Mouse (Mus musculus) forebrain, embryonic 13.5 days (tissue): Measurements from ENCODE around the gene Atp2b1. TPM values are rescaled to one million over a fixed set of nuclear protein-coding genes. Genes with fewer than 3 reads are reported as not detected.

Source experiments
- ATAC-seq: fragments of 200-750 bp; cut with Nextera tagmentation; 2 replicates; pipeline ENCODE4 v1.8.0; 2017
- H3K27ac ChIP-seq: fragments of 300-500 bp; sonication (generic); 2 replicates; pipeline ENCODE4 v1.5.1; 2015; ENCODE audit warnings: inconsistent platforms, mild to moderate bottlenecking, moderate library complexity
- H3K27me3 ChIP-seq: fragments of 300-500 bp; sonication (generic); 2 replicates; pipeline ENCODE4 v1.6.1; 2015; ENCODE audit warnings: mild to moderate bottlenecking, inconsistent platforms
- H3K36me3 ChIP-seq: fragments of 300-500 bp; sonication (generic); 2 replicates; pipeline ENCODE4 v1.6.1; 2015; ENCODE audit warnings: mild to moderate bottlenecking, inconsistent platforms; ENCODE audit not compliant: poor library complexity, severe bottlenecking
- H3K4me1 ChIP-seq: fragments of 300-500 bp; sonication (generic); 2 replicates; pipeline ENCODE4 v1.6.1; 2015; ENCODE audit warnings: inconsistent platforms
- H3K4me2 ChIP-seq: fragments of 300-500 bp; sonication (generic); 2 replicates; pipeline ENCODE4 v1.6.1; 2015; ENCODE audit warnings: inconsistent platforms, mild to moderate bottlenecking, moderate library complexity
- H3K4me3 ChIP-seq: fragments of 300-500 bp; sonication (generic); 2 replicates; pipeline ENCODE4 v1.5.1; 2015; ENCODE audit warnings: mild to moderate bottlenecking, inconsistent platforms
- H3K9ac ChIP-seq: fragments of 300-500 bp; sonication (generic); 2 replicates; pipeline ENCODE4 v1.6.1; 2015; ENCODE audit warnings: mild to moderate bottlenecking, inconsistent platforms
- H3K9me3 ChIP-seq: fragments of 300-500 bp; sonication (generic); replicated peaks from 2 replicates; pipeline ENCODE4 v1.6.1; 2016; ENCODE audit warnings: inconsistent platforms
- WGBS: fragments of 180-500 bp; shearing (Covaris S2); methylation state at CpG from one replicate; pipeline ENCODE4 v1.1.7; 2015; 5-methylcytosine and 5-hydroxymethylcytosine counted together
- polyA plus RNA-seq: library from polyadenylated mRNA; unstranded; fragments of >200 nt; fragmentation: Nextera tagmentation; extraction: Ambion mirVana; gene quantifications from 2 replicates; pipeline ENCODE4 v1.2.1, GENCODE M21; 2015

Gene Atp2b1
- polyA plus RNA-seq, 1 experiment from 2014 or later = 103 TPM

DNA sequence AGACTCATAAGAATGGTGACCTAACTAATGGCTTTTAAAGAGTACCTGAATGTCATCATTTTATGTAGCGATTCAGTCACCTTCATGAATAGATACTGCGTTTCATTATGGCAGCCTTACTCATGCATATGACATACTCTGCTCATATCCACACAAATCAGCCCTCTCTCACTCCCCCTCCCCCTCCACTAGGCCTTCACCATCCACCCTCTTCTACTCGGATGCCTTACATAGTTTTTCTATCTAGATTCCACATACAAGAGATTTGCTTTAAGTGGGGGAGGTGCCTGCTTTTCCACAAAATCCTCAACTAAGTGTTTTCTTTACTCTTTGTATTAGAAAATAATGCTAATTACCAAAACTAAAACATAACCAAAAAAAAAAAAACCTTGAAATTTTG lies 96.9 kb downstream of the Atp2b1 start:
- no peak for ATAC-seq
- no peak overlapping the region for H3K9ac ChIP-seq
- no peak overlapping the region for H3K4me3 ChIP-seq
- no peaks in the 10 kb centered on the region for H3K27me3 ChIP-seq
- no peaks in the 10 kb centered on the region for H3K9me3 ChIP-seq
- no peak overlapping the region for H3K27ac ChIP-seq
- H3K4me2 ChIP-seq = no peak overlapping the region
- 82% methylated on average over 3 of the region's 3 CpGs for WGBS
- H3K4me1 ChIP-seq = no peaks in the 10 kb centered on the region
- peaks cover 25% of the 10 kb centered on the region for H3K36me3 ChIP-seq

DNA sequence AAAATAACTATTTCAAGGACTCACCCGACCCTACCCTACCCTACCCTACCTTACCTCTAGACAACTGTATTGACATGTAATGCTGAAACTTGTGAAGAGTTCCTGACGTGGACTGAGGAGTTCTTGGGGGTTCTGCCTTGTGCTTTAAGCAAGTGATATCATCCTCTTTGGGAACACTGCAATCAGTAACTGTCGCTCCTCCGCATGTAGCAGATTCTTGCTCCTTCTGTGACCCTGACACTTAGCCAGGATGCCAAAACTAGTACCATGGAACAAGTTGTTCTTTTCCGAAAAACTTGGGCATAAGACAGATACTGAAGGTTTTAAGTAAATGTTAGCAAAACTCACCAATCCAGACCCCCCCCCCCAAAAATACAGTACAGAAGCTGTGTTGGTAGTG lies 97.9 kb downstream of the Atp2b1 start:
- ATAC-seq = no peak
- Histone ChIP-seq H3K27ac (no peak overlapping the region), H3K9ac (no peak overlapping the region), H3K36me3 (peaks cover 25% of the 10 kb centered on the region), H3K9me3 (no peaks in the 10 kb centered on the region), H3K4me1 (no peaks in the 10 kb centered on the region), H3K27me3 (no peaks in the 10 kb centered on the region), H3K4me3 (no peak overlapping the region), H3K4me2 (no peak overlapping the region)
- 97% methylated on average over 5 of the region's 5 CpGs for WGBS

GRCm38 (mm10) chr10:99014737-99015136 lies 100.5 kb downstream of the Atp2b1 start:
- Histone ChIP-seq H3K4me1 (no peaks in the 10 kb centered on the region), H3K36me3 (peaks cover 39% of the 10 kb centered on the region), H3K4me3 (no peak overlapping the region), H3K9me3 (no peaks in the 10 kb centered on the region), H3K9ac (no peak overlapping the region), H3K4me2 (no peak overlapping the region), H3K27me3 (no peaks in the 10 kb centered on the region), H3K27ac (no peak overlapping the region)
- ATAC-seq = no peak
- WGBS = 92% methylated on average over 13 of the region's 13 CpGs

DNA sequence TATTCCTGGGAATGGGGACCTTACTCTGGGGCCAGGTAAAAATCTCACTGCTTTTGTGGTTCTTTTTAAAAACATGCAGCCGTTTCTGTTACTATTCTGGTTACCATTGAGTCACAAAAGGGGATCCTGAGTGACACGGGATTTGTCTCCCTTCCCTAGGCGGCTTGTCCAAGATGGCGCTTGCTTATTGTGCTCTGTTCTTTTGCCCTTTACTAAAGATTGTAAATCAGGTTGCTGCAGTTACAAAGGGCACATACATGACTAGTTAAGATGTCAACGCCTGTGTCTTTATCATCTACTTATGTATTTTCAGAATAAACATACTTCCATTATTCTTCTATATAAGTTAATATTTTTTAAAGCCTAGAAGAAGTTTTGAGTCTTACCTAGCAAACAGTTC lies 102.8 kb downstream of the Atp2b1 start:
- Histone ChIP-seq H3K4me1 (no peaks in the 10 kb centered on the region), H3K4me2 (no peak overlapping the region), H3K27me3 (no peaks in the 10 kb centered on the region), H3K4me3 (no peak overlapping the region), H3K27ac (no peak overlapping the region), H3K9ac (no peak overlapping the region), H3K9me3 (no peaks in the 10 kb centered on the region), H3K36me3 (peaks cover 37% of the 10 kb centered on the region)
- no peak for ATAC-seq
- 82% methylated on average over 5 of the region's 5 CpGs for WGBS

DNA sequence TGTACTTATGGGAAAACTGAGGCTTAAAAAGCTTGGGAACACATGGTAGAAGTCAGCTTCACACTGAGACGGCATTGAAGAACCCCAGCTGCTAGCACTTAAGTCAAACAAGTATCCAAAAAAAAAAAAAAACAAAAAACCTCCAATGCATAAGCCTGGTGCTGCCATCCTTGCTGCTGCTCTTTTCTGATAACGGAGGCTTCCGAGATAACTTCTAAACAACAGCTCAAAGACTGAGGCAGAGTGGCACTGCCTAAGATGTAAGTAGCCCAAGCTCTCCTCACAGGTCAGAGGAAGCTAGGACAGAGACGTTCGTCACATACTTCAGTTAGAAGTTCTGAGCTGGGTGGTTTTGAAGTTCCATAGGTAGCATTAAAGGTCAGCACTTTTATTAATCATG lies 113.3 kb downstream of the Atp2b1 start:
- no peaks in the 10 kb centered on the region for H3K4me1 ChIP-seq
- H3K36me3 ChIP-seq = peaks cover 7% of the 10 kb centered on the region; the same call in 1 of the 2 replicates
- no peaks in the 10 kb centered on the region for H3K9me3 ChIP-seq
- no peak overlapping the region for H3K4me2 ChIP-seq
- no peaks in the 10 kb centered on the region for H3K27me3 ChIP-seq
- WGBS = 92% methylated on average over 5 of the region's 5 CpGs
- no peak overlapping the region for H3K27ac ChIP-seq
- no peak overlapping the region for H3K4me3 ChIP-seq
- no peak for ATAC-seq
- H3K9ac ChIP-seq = no peak overlapping the region

DNA sequence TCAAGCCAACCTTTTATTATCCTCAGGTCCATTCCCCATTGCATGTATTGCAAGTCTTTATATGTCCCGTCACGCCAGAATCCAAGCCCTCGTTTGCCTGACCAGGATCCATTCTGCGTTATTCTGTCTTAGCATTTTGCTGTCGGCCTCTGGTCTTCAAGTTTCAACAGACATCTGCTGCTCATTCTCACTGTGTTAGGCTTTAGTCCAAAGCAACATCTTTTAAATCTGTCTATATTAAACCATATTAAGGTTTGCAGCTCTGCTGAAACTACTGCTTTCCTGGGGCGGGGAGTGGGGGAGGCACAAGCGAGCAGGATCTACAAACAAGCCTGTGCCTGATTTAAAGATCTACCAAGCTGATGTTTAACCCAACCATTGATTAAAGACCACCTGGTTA lies 115.6 kb downstream of the Atp2b1 start:
- peaks cover 7% of the 10 kb centered on the region; the same call in 1 of the 2 replicates for H3K36me3 ChIP-seq
- H3K9me3 ChIP-seq = no peaks in the 10 kb centered on the region
- H3K27me3 ChIP-seq = no peaks in the 10 kb centered on the region
- WGBS = 92% methylated on average over 7 of the region's 7 CpGs
- no peak overlapping the region for H3K4me3 ChIP-seq
- no peak overlapping the region for H3K27ac ChIP-seq
- ATAC-seq = no peak
- H3K4me2 ChIP-seq = no peak overlapping the region
- H3K4me1 ChIP-seq = no peaks in the 10 kb centered on the region
- no peak overlapping the region for H3K9ac ChIP-seq

- ATAC-seq = no peak
- WGBS = 96% methylated on average over 15 of the region's 15 CpGs
Measured at GRCm38 (mm10) chr10:99033830-99034828, 119.9 kb downstream of the Atp2b1 start.

GRCm38 (mm10) chr10:99037185-99038065 lies 123.2 kb downstream of the Atp2b1 start:
- H3K27ac ChIP-seq = no peak overlapping the region
- no peaks in the 10 kb centered on the region for H3K36me3 ChIP-seq
- no peaks in the 10 kb centered on the region for H3K4me1 ChIP-seq
- no peak for ATAC-seq
- no peaks in the 10 kb centered on the region for H3K27me3 ChIP-seq
- no peaks in the 10 kb centered on the region for H3K9me3 ChIP-seq
- H3K9ac ChIP-seq = no peak overlapping the region
- H3K4me2 ChIP-seq = no peak overlapping the region
- 90% methylated on average over 21 of the region's 21 CpGs for WGBS
- no peak overlapping the region for H3K4me3 ChIP-seq

More at GRCm38 (mm10) chr10:99033830-99034828, 119.9 kb downstream of the Atp2b1 start:
- Histone ChIP-seq H3K36me3 (peaks cover under 1% of the 10 kb centered on the region; the same call in 1 of the 2 replicates), H3K27me3 (no peaks in the 10 kb centered on the region), H3K4me1 (no peaks in the 10 kb centered on the region), H3K9ac (no peak overlapping the region), H3K27ac (no peak overlapping the region), H3K4me3 (no peak overlapping the region), H3K4me2 (no peak overlapping the region), H3K9me3 (no peaks in the 10 kb centered on the region)

DNA sequence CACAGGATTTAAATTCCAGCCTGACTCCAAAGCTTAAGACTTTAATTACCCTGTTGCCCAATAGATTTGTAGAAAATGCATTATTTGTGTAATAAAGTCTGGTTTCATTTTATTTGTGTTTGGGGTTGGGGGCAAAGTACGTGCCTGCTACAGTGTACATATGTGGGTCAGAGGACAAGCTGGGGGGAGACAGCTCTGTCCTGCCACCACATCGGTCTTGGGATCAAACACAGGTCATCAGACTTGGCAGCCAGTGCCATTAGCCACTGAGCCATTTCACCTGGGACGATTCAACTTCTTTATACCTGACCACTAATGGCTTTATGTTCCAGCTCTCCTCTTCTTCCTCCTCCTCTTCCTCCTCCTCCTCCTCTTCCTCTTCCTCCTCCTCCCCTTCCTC lies 124.7 kb downstream of the Atp2b1 start:
- Histone ChIP-seq H3K27me3 (no peaks in the 10 kb centered on the region), H3K4me2 (no peak overlapping the region), H3K9me3 (no peaks in the 10 kb centered on the region), H3K4me3 (no peak overlapping the region), H3K4me1 (no peaks in the 10 kb centered on the region), H3K27ac (no peak overlapping the region), H3K9ac (no peak overlapping the region), H3K36me3 (no peaks in the 10 kb centered on the region)
- 90% methylated on average over 3 of the region's 3 CpGs for WGBS
- ATAC-seq = no peak

DNA sequence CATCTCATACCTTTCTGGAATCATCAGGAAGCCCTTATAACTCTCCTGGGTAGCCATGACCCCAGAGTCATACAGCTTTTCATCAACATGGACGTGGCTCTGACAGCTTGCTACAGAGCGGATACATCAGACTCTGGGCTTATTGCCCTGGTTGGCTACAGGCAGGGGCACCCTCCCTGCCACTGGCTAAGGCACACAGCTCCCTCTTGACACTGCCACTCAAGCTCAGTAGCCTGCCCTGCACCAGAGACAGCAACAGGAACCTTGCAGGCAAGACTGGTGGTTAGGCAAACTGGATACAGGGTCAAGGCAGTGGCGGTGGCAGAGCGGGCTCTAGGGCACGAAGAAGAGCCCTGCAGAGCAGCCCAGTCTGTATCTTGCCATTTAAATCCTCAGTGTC lies 126.0 kb downstream of the Atp2b1 start:
- no peaks in the 10 kb centered on the region for H3K27me3 ChIP-seq
- no peak overlapping the region for H3K4me3 ChIP-seq
- no peaks in the 10 kb centered on the region for H3K36me3 ChIP-seq
- no peaks in the 10 kb centered on the region for H3K4me1 ChIP-seq
- H3K27ac ChIP-seq = no peak overlapping the region
- H3K4me2 ChIP-seq = no peak overlapping the region
- no peaks in the 10 kb centered on the region for H3K9me3 ChIP-seq
- H3K9ac ChIP-seq = no peak overlapping the region
- WGBS = 96% methylated on average over 5 of the region's 5 CpGs
- no peak for ATAC-seq

DNA sequence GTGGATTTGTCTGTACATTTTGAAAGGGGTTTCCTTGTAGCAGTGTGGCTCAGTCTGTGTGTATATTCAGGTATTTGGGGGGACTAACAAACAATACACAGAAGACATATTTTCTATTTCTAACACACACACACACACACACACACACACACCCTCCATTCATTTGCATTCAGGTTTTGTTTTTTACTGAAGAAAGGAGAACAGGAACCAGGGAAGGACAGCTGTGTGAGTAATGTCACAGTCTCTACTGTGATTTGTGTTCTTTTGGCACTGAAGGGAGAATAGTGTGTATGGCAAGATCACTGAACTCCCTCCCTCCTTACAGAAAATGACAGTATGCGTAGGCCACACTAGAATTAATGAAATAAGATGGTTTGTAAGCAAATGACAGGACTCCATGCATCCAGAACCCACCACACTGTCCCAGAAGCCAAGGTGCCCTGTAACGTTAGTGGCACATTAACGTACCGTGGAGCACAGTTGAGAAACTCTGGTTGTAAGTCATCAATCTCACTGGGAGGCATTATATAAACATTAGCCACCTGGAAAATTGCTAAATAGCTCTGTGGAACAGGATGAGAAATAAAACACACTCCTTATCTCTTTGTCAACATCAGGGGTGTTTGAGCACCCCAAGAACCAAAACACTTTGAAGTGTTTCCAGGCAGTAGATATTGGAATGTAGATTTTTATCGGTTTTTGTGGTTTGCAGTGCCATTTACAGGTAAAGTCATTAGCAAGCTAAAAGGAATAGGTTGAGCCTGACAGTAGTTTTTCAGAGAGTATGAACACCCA lies 132.7 kb downstream of the Atp2b1 start:
- Histone ChIP-seq H3K9me3 (no peaks in the 10 kb centered on the region), H3K9ac (no peak overlapping the region), H3K36me3 (no peaks in the 10 kb centered on the region), H3K4me1 (no peaks in the 10 kb centered on the region), H3K27me3 (no peaks in the 10 kb centered on the region), H3K27ac (no peak overlapping the region), H3K4me3 (no peak overlapping the region), H3K4me2 (no peak overlapping the region)
- WGBS = 90% methylated on average over 5 of the region's 5 CpGs
- no peak for ATAC-seq
